Mouse (Mus musculus): Measurements from ENCODE around the gene Rasa2. TPM values are rescaled to one million over a fixed set of nuclear protein-coding genes. Genes with fewer than 3 reads are reported as not detected.
"Not testable (repeated sequence)": the region's sequence is repeated elsewhere in the genome, so short reads cannot be mapped to it uniquely, and the experiment has no call there.

The Rasa2 gene
- polyA plus RNA-seq, 1 experiment from 2014 or later = 3.1 TPM

GRCm38 (mm10) chr9:96536895-96537614 lies 94.4 kb downstream of the Rasa2 start:
- no peaks in the 10 kb centered on the region for H3K36me3 ChIP-seq (ENCODE audit: inconsistent target)
- H3K79me2 ChIP-seq (ENCODE audit: inconsistent target) = no peaks in the 10 kb centered on the region
- H3K4me3 ChIP-seq (ENCODE audit: inconsistent target) = no peak overlapping the region
- WGBS (ENCODE audit: missing documents) = 35% methylated on average over 37 of the region's 37 CpGs
- H3K27ac ChIP-seq = no peak overlapping the region

- not testable (repeated sequence) for H3K36me3 ChIP-seq (ENCODE audit: inconsistent target); H3K79me2 ChIP-seq (ENCODE audit: inconsistent target); H3K4me3 ChIP-seq (ENCODE audit: inconsistent target)
- 85% methylated on average over 4 of the region's 4 CpGs for WGBS (ENCODE audit: missing documents)
- peak overlapping the region; percentile 34 for H3K27ac ChIP-seq
Measured at GRCm38 (mm10) chr9:96536093-96536492, 95.3 kb downstream of the Rasa2 start.

- H3K4me3 ChIP-seq (ENCODE audit: inconsistent target) = no peak overlapping the region
- peak overlapping the region; percentile 34 for H3K27ac ChIP-seq
- no peaks in the 10 kb centered on the region for H3K79me2 ChIP-seq (ENCODE audit: inconsistent target)
- 65% methylated on average over 6 of the region's 6 CpGs for WGBS (ENCODE audit: missing documents)
- no peaks in the 10 kb centered on the region for H3K36me3 ChIP-seq (ENCODE audit: inconsistent target)
Measured at GRCm38 (mm10) chr9:96535431-96535830, 96.0 kb downstream of the Rasa2 start.

- no peaks in the 10 kb centered on the region for H3K36me3 ChIP-seq (ENCODE audit: inconsistent target)
- H3K79me2 ChIP-seq (ENCODE audit: inconsistent target) = no peaks in the 10 kb centered on the region
- H3K4me3 ChIP-seq (ENCODE audit: inconsistent target) = no peak overlapping the region
- H3K27ac ChIP-seq = no peak overlapping the region
- 95% methylated on average over 4 of the region's 4 CpGs for WGBS (ENCODE audit: missing documents)
Measured at GRCm38 (mm10) chr9:96534256-96534655, 97.2 kb downstream of the Rasa2 start.

- Histone ChIP-seq H3K27ac (no peak overlapping the region), H3K79me2 (ENCODE audit: inconsistent target) (no peaks in the 10 kb centered on the region), H3K36me3 (ENCODE audit: inconsistent target) (no peaks in the 10 kb centered on the region), H3K4me3 (ENCODE audit: inconsistent target) (no peak overlapping the region)
- 96% methylated on average over 5 of the region's 6 CpGs for WGBS (ENCODE audit: missing documents)
Measured at GRCm38 (mm10) chr9:96533476-96533875, 97.9 kb downstream of the Rasa2 start.

- Histone ChIP-seq H3K27ac (no peak overlapping the region), H3K36me3 (ENCODE audit: inconsistent target) (no peaks in the 10 kb centered on the region), H3K4me3 (ENCODE audit: inconsistent target) (no peak overlapping the region), H3K79me2 (ENCODE audit: inconsistent target) (no peaks in the 10 kb centered on the region)
- WGBS (ENCODE audit: missing documents) = 95% methylated on average over 4 of the region's 4 CpGs
Measured at GRCm38 (mm10) chr9:96532531-96532930, 98.9 kb downstream of the Rasa2 start.

- 7% methylated on average over 11 of the region's 11 CpGs for WGBS (ENCODE audit: missing documents)
- H3K79me2 ChIP-seq (ENCODE audit: inconsistent target) = no peaks in the 10 kb centered on the region
- peak overlapping the region; percentile 84 for H3K27ac ChIP-seq
- no peaks in the 10 kb centered on the region for H3K36me3 ChIP-seq (ENCODE audit: inconsistent target)
- H3K4me3 ChIP-seq (ENCODE audit: inconsistent target) = no peak overlapping the region; the same call in 1 of the 2 replicates
Measured at GRCm38 (mm10) chr9:96530674-96531081, 100.7 kb downstream of the Rasa2 start.

GRCm38 (mm10) chr9:96529961-96530673 lies 101.3 kb downstream of the Rasa2 start:
- 80% methylated on average over 10 of the region's 10 CpGs for WGBS (ENCODE audit: missing documents)
- H3K4me3 ChIP-seq (ENCODE audit: inconsistent target) = no peak overlapping the region; the same call in 1 of the 2 replicates
- no peaks in the 10 kb centered on the region for H3K36me3 ChIP-seq (ENCODE audit: inconsistent target)
- H3K79me2 ChIP-seq (ENCODE audit: inconsistent target) = no peaks in the 10 kb centered on the region
- peak overlapping the region; percentile 84 for H3K27ac ChIP-seq

- Histone ChIP-seq H3K4me3 (ENCODE audit: inconsistent target) (no peak overlapping the region), H3K36me3 (ENCODE audit: inconsistent target) (no peaks in the 10 kb centered on the region), H3K79me2 (ENCODE audit: inconsistent target) (no peaks in the 10 kb centered on the region), H3K27ac (no peak overlapping the region)
- WGBS (ENCODE audit: missing documents) = 91% methylated on average over 4 of the region's 4 CpGs
Measured at GRCm38 (mm10) chr9:96526011-96526410, 105.4 kb downstream of the Rasa2 start.

GRCm38 (mm10) chr9:96524972-96525506 lies 106.4 kb downstream of the Rasa2 start, which contains the start of gene Gm28729:
TSS of gene Gm28729 (minus strand) at chr9:96525264.
- Histone ChIP-seq H3K27ac (no peak within 1 kb of the TSS), H3K36me3 (ENCODE audit: inconsistent target) (no peaks in the 10 kb centered on the region), H3K79me2 (ENCODE audit: inconsistent target) (no peaks in the 10 kb centered on the region), H3K4me3 (ENCODE audit: inconsistent target) (no peak within 1 kb of the TSS)
- 48% methylated on average over 12 of the region's 12 CpGs for WGBS (ENCODE audit: missing documents)

GRCm38 (mm10) chr9:96523148-96523547 lies 108.3 kb downstream of the Rasa2 start:
- WGBS (ENCODE audit: missing documents) = 91% methylated on average over 4 of the region's 5 CpGs
- no peaks in the 10 kb centered on the region for H3K79me2 ChIP-seq (ENCODE audit: inconsistent target)
- H3K27ac ChIP-seq = no peak overlapping the region
- H3K36me3 ChIP-seq (ENCODE audit: inconsistent target) = no peaks in the 10 kb centered on the region
- H3K4me3 ChIP-seq (ENCODE audit: inconsistent target) = no peak overlapping the region

GRCm38 (mm10) chr9:96521574-96521973 lies 109.8 kb downstream of the Rasa2 start:
- not testable (repeated sequence) for H3K79me2 ChIP-seq (ENCODE audit: inconsistent target); H3K4me3 ChIP-seq (ENCODE audit: inconsistent target); H3K27ac ChIP-seq; H3K36me3 ChIP-seq (ENCODE audit: inconsistent target)
- 88% methylated on average over 1 of the region's 2 CpGs for WGBS (ENCODE audit: missing documents)

- H3K27ac ChIP-seq = peak overlapping the region; percentile 5; the same call in 1 of the 2 replicates
- no peaks in the 10 kb centered on the region for H3K36me3 ChIP-seq (ENCODE audit: inconsistent target)
- no peaks in the 10 kb centered on the region for H3K79me2 ChIP-seq (ENCODE audit: inconsistent target)
- H3K4me3 ChIP-seq (ENCODE audit: inconsistent target) = no peak overlapping the region
- 19% methylated on average over 4 of the region's 4 CpGs for WGBS (ENCODE audit: missing documents)
Measured at GRCm38 (mm10) chr9:96517429-96517828, 114.0 kb downstream of the Rasa2 start.

- Histone ChIP-seq H3K4me3 (ENCODE audit: inconsistent target) (no peak overlapping the region), H3K36me3 (ENCODE audit: inconsistent target) (no peaks in the 10 kb centered on the region), H3K79me2 (ENCODE audit: inconsistent target) (no peaks in the 10 kb centered on the region), H3K27ac (peak overlapping the region; percentile 5; the same call in 1 of the 2 replicates)
- WGBS (ENCODE audit: missing documents) = 93% methylated on average over 3 of the region's 3 CpGs
Measured at GRCm38 (mm10) chr9:96516806-96517205, 114.6 kb downstream of the Rasa2 start.

- no peak overlapping the region for H3K4me3 ChIP-seq (ENCODE audit: inconsistent target)
- WGBS (ENCODE audit: missing documents) = 42% methylated on average over 5 of the region's 5 CpGs
- no peaks in the 10 kb centered on the region for H3K79me2 ChIP-seq (ENCODE audit: inconsistent target)
- H3K27ac ChIP-seq = no peak overlapping the region
- no peaks in the 10 kb centered on the region for H3K36me3 ChIP-seq (ENCODE audit: inconsistent target)
Measured at GRCm38 (mm10) chr9:96515737-96516136, 115.7 kb downstream of the Rasa2 start.

Data from macrophage (primary cell).